ENCODE assay signal across 8 mouse cellular contexts in the genomic region with DNA sequence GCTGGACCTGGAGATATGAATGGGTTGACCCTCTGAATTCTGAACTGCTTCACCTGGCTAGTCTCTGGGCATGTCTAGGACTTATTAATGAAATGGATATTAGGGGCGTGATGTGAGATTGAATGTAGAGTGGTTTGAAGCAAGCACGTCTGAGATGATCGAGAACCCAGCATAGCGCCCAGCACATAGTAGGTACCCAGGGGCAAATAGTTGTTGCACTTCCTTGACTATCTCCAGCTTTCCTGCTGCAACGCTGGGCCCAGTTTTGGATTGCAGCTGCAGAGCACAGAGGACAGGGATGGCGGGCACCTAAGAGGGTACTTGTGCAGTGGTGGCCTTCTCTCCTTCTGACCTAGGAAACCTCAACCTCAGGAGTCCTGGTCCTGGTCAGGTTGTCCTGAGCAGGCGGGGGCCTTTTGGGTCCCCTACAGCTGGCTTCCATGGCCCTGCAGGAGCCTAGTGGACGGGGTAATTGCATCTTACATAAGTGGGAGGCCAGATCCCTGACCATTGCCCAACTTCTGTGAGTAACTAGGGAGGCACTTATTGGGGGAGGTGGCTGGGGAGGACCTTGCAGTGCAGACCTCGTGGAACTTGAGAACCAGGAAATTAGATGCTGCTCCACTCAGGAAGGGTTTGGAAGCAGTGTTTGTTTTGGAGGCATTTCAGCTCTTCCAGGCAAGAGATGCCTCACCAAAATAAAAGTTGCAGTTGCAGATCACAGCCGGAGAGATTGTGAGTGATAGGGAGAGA. TPM values are rescaled to one million over a fixed set of nuclear protein-coding genes. Genes with fewer than 3 reads are reported as not detected.
DNase-seq lines count a peak whose midpoint lies in the region; ATAC-seq lines count a peak whose summit lies in the region.

No protein-coding gene starts in this region.

- ATAC-seq in kidney, embryonic 15.5 days (replicated peaks; ENCODE audit: low FRiP score): no peak

- peak; percentile 29 for DNase-seq in CD4-positive helper T cell, adult 2 months (ENCODE audit: low read depth, low spot score)
- peak; percentile 82 for DNase-seq in adrenal gland, adult 8-10 months
- peak; percentile 67 to 79 for DNase-seq in heart, adult 9 months (ENCODE audit: low spot score in 2 of 2)
- DNase-seq in lung, postnatal 36 days: peak; percentile 90
- no peak for DNase-seq in retina, postnatal 1 day
- no peak for DNase-seq in left cerebral cortex, postnatal 14 days (ENCODE audit: low spot score in 2 of 2)
- no peak for DNase-seq in urinary bladder, adult 2 months (ENCODE audit: low spot score)

- WGBS in kidney, embryonic 15.5 days: 46% methylated on average over 10 of the region's 10 CpGs

- peak overlapping the region; percentile 86 for H3K27ac ChIP-seq in kidney, embryonic 15.5 days

- H3K9me3 ChIP-seq in kidney, embryonic 15.5 days (replicated peaks): no peaks in the 10 kb centered on the region

- H3K36me3 ChIP-seq in kidney, embryonic 15.5 days: no peaks in the 10 kb centered on the region; the same call in 1 of the 2 replicates

- peak overlapping the region; percentile 69 for H3K4me2 ChIP-seq in kidney, embryonic 15.5 days

- no peaks in the 10 kb centered on the region for H3K27me3 ChIP-seq in kidney, embryonic 15.5 days

- peak overlapping the region; percentile 95 for H3K4me3 ChIP-seq in kidney, embryonic 15.5 days (replicated peaks)

- H3K4me1 ChIP-seq in kidney, embryonic 15.5 days: peaks cover 66% of the 10 kb centered on the region

- intact Hi-C loops in left cerebral cortex, postnatal 14 days (cut with DNase I): loop anchor here (5.0 kb wide), 1 partner anchor 159 kb away; no protein-coding TSS in a partner anchor

- peak overlapping the region; percentile 93 for H3K9ac ChIP-seq in kidney, embryonic 15.5 days

RNA-seq across cellular contexts. Expression of gene Map2k3, which starts 1.5 kb away (rescaled TPM):
- 100 to 1,000 TPM in 3 of 4 experiments, 10 to 100 TPM in 1; 99.8 to 162 (median 122) TPM for total RNA-seq in adrenal gland, adult 8-10 months (2022)
- polyA plus RNA-seq in kidney, embryonic 15.5 days (2015; fragmentation: Nextera tagmentation; extraction: Ambion mirVana): 117 and 127 TPM in 2 replicates
- total RNA-seq in left cerebral cortex, postnatal 14 days (2021): 10 to 100 TPM; 12.1 to 14.7 TPM
- 44.0 and 46.6 TPM in 2 replicates for polyA plus RNA-seq in urinary bladder, adult 2 months (2012; rRNA removed)

RNA-seq across cellular contexts. Expression of gene Natd1, which starts 18.8 kb away (rescaled TPM):
- 10 to 100 TPM; 22.4 to 27.7 (median 25.4) TPM for total RNA-seq in adrenal gland, adult 8-10 months (2022)
- polyA plus RNA-seq in kidney, embryonic 15.5 days (2015; fragmentation: Nextera tagmentation; extraction: Ambion mirVana): 21.8 and 24.2 TPM in 2 replicates
- 10 to 100 TPM; 10.6 to 11.8 TPM for total RNA-seq in left cerebral cortex, postnatal 14 days (2021)
- polyA plus RNA-seq in urinary bladder, adult 2 months (2012; rRNA removed): 23.2 and 24.0 TPM in 2 replicates

RNA-seq across cellular contexts. Expression of gene Tmem11, which starts 54.3 kb away (rescaled TPM):
- total RNA-seq in adrenal gland, adult 8-10 months (2022): 10 to 100 TPM; 33.6 to 47.6 (median 38.0) TPM
- 65.4 and 67.7 TPM in 2 replicates for polyA plus RNA-seq in kidney, embryonic 15.5 days (2015; fragmentation: Nextera tagmentation; extraction: Ambion mirVana)
- total RNA-seq in left cerebral cortex, postnatal 14 days (2021): 10 to 100 TPM; 24.7 to 27.0 TPM
- 46.7 and 51.1 TPM in 2 replicates for polyA plus RNA-seq in urinary bladder, adult 2 months (2012; rRNA removed)

Comparison
In these comparisons a context has a peak if more than half of its experiments do, and no peak if none do; other contexts are left out.
1. DNase-seq: peak in CD4-positive helper T cell, adult 2 months (single experiment), adrenal gland, adult 8-10 months (single experiment), heart, adult 9 months (2 of 2) and lung, postnatal 36 days (single experiment); none in retina, postnatal 1 day (single experiment), left cerebral cortex, postnatal 14 days (0 of 2) and urinary bladder, adult 2 months (single experiment).
2. RNA of gene Map2k3, which starts 1.5 kb away (total RNA-seq): 99.8 to 162 TPM in adrenal gland, adult 8-10 months; 12.1 to 14.7 TPM in left cerebral cortex, postnatal 14 days; every median in the first group is over 4 times any median in the second.